Mouse (Mus musculus): ENCODE data around the gene Rhobtb1. TPM values are rescaled to one million over a fixed set of nuclear protein-coding genes. Genes with fewer than 3 reads are reported as not detected.

Rhobtb1 gene
- polyA plus RNA-seq, 1 experiment from 2014 or later: 18.3 TPM

Other genes starting within 250 kb of the Rhobtb1 start
- gene A930033H14Rik, start 61.7 kb downstream of the Rhobtb1 start, polyA plus RNA-seq (2014; fragmentation: Nextera tagmentation; extraction: Ambion mirVana): 1.1 and 1.3 TPM in 2 replicates
- gene Cdk1, start 201.5 kb downstream of the Rhobtb1 start, polyA plus RNA-seq (2014; fragmentation: Nextera tagmentation; extraction: Ambion mirVana): 348 and 387 TPM in 2 replicates
- 66.8 and 97.7 TPM in 2 replicates for gene Ank3, start 247.3 kb downstream of the Rhobtb1 start, polyA plus RNA-seq (2014; fragmentation: Nextera tagmentation; extraction: Ambion mirVana)

Measured in hindbrain, embryonic 11.5 days (tissue).